Mouse (Mus musculus) R1 (cell line): ENCODE data around the gene Anapc15-ps.
A peak's percentile ranks its signal among the peaks of the same experiment; 100 is the strongest.

Experiments
- DNase-seq: peaks from one replicate; pipeline ENCODE4 v3.0.0-alpha.2; 2018; ENCODE audit warnings: low read depth, low spot score

The Anapc15-ps gene

GRCm38 (mm10) chr10:95689833-95690232, 16.6 kb upstream of the Anapc15-ps start:
- peak; percentile 97 for DNase-seq

DNA sequence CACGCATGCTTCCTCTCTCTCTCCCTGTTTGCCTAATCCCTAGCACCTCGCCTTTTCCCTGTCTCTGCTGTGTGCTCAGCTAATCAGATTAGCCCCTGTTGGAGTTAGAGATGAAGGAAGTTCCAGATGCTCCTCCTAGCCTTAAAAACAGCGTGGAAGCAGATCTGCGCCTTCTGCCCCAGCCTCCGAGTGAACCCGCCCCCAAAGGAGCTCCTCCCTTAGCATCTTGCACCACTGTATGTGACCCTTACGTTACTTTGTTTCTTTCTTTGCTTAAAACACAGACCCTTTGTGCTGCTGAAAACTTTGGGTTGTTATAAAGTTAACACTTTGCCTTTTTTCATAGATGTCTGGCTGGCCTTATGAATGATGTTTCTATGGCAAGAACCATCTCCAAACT, 15.8 kb upstream of the Anapc15-ps start:
- peak; percentile 48 for DNase-seq

- no peak for DNase-seq
These were observed 14.4 kb upstream of the Anapc15-ps start for GRCm38 (mm10) chr10:95687558-95688141.

- DNase-seq: no peak
These were observed 12.8 kb upstream of the Anapc15-ps start for GRCm38 (mm10) chr10:95686041-95686440.

DNA sequence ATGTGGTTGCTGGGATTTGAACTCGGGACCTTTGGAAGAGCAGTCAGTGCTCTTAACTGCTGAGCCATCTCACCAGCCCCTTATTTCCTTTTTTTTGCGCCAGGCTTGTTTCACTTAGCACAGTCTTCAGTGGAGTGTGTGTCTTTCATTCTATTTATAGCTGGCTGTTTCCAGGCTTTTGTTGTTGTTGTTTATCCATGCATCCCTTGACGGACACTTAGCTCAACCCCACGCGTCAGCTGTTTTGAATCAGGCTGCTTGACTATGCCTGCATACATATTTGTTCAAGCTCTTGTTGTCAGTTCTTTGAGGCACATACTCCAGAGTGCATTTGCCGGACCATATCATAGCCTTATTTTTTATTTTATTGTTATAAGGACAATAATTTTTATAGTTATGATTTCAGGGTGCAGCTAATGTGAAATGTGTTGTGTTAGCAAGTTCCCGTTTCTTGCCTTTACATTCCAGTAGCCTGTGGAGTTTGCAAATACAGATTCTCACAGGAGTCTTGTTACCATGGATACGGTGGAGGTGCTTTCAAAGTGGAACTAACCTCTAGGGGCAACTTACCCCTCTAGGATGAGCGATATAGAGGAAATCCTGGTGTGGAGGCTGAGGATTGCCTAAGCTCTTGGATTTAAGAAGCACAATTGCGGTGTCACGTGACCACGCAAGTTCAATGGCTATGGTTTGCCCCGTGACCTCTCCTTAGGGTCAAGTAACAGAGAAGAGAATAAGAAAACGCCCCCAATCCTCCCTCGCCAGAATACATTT, 11.7 kb upstream of the Anapc15-ps start:
- peak; percentile 98 for DNase-seq

DNA sequence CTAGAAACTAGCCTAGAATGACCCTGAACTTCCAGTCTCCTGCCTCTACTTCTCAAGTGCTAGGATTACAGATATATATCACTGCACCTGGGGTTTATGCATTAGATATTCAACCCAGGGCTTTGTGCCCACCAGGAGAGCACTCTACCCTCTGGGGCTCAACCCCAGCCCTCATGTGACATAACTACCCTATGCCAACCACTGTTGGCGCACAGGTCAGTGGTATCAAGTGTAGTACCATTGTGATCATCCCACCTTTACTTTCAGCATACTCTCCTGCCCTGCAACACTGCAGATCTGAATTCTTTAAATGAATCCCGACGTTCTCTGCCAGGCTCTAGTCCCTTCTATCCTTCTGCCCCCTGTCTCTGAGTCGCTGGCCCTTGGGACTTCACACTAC, 11.0 kb upstream of the Anapc15-ps start:
- DNase-seq: no peak

GRCm38 (mm10) chr10:95683735-95684134, 10.5 kb upstream of the Anapc15-ps start:
- DNase-seq: no peak

DNA sequence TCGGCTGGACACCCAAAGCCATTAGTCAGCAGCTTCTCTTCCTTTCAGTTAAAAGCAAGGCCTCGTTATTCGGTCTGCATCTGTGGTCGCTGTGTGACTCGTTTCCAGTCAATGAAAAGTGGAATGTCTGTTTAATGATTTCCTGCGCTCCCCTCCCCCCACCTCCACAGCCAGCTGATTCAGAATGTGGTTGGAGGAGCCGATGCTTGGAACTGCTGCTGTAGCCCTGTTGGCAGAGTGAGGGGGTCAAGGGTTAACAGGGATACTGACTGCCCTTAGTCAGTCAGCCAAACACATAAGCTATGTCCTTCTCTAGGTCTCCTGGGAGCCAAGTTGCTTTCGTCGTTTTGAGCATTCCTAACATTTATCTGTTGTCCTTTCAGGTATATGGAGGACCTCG, 9.7 kb upstream of the Anapc15-ps start:
- peak; percentile 36 for DNase-seq

DNA sequence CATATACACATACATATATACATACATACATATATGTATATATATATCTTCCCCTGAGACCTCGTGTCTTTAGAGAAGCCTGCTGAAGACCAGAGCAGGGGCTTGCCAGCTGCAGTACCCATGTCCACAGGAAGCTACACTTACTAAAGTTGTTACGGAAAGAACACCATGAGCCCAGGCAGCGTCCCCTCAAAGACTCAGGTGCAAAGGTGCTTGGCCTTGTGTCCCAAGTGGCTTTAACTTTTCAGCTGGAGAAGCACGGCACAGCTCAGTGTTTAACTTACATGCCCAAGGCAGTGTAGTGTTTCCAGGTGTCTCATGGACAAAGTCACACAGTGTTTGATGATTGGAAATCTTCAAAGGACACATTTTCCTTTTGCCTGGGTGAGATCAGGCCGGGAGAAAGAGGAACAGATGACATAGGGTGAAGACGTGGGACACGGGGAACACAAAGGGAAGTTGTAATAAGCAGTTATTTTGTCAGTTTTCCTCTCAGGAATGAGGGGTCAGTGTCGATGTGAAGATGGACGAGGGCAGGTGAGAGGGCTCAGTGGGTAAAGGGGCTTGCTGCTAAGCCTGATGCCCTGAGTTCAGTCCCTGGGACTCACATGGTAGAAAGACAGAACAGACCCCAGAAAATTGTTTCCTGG, 9.0 kb upstream of the Anapc15-ps start:
- DNase-seq: no peak

- DNase-seq: no peak
These were observed 8.2 kb upstream of the Anapc15-ps start for GRCm38 (mm10) chr10:95681481-95681880.

- peak; percentile 88 for DNase-seq
These were observed 7.8 kb upstream of the Anapc15-ps start for GRCm38 (mm10) chr10:95681058-95681440.

DNA sequence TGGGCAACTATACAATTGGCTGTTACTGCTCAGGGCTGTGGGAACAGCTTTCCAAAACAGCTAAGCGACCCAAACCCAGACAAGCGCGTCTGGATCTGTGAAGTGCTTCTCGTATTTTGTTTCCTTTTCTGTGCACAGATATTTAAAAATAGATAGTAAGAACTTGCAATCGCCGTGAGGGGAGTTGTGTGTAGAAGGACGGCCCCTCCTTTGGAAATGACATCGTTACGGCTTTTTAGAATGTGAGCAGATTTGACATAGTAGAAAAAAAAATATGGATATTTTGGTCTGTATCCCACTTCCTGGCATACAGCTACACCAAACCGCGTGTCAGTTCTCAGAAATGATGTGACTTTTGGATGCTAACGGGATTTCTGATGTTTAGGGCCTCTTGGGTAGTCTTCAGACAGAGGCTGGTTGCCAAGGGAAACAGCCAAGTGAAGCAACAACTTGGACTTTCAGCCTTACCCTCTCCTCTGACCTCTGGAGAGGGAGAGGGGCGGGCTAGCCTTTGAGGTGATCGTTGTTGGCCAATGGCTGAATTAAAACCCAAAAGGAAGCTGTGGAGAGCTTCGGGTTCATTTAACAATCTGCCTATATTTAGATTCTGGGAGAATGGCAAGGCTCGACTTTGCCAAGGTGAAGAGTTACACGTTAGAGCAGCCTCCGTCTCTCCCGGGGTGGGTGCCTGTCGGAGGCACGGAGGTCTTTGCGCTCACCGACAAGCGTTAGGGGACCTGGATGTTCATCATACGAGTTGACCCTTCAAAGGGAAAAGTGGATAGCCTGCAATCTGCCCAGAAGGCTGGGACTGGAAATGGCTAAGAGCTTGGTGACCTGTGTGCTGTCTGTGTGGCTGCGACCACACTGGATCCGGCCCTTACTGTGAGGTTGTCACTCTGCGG, 7.2 kb upstream of the Anapc15-ps start:
- peak; percentile 85 for DNase-seq

- DNase-seq: no peak
These were observed 5.9 kb upstream of the Anapc15-ps start for GRCm38 (mm10) chr10:95679131-95679530.

DNA sequence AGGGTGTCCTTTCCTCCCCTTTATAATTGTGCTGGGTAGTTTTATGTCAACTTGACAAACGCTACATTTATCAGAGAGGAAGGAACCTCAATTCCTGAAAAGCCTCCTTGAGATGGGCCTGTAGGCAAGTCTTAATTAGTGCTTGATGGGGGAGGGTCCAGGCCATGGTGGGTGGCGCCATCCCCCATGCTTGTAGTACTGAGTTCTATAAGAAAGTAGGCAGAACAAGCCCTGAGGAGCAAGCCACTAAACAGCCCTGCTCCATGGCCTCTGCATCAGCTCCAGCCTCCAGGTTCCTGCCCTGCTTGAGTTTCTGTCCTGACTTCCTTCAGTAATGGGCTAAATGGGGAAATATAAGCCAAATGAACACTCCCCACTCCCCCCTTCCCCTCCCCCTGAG, 5.4 kb upstream of the Anapc15-ps start:
- no peak for DNase-seq

GRCm38 (mm10) chr10:95678241-95678640, 5.0 kb upstream of the Anapc15-ps start:
- DNase-seq: no peak

GRCm38 (mm10) chr10:95677356-95678109, 4.3 kb upstream of the Anapc15-ps start:
- DNase-seq: peak; percentile 74

DNA sequence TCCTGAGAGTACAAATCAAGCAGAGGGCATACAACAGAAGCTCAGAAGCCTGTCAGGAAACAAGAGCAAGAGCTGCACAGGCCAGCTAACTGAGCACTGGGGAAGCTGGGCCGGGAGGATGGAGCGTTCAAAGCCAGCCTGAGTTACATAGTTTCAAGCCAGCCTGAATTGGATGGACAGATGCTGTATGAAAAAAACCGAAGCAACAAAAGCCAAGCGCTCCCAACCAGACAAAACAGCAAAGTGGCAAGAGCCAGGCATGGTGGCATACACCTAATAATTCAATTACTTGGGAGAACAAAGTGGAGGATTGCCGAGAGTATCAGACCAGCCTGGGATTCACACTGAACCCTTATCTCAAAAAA, 3.7 kb upstream of the Anapc15-ps start:
- DNase-seq: no peak

GRCm38 (mm10) chr10:95676387-95676786, 3.1 kb upstream of the Anapc15-ps start:
- no peak for DNase-seq

DNA sequence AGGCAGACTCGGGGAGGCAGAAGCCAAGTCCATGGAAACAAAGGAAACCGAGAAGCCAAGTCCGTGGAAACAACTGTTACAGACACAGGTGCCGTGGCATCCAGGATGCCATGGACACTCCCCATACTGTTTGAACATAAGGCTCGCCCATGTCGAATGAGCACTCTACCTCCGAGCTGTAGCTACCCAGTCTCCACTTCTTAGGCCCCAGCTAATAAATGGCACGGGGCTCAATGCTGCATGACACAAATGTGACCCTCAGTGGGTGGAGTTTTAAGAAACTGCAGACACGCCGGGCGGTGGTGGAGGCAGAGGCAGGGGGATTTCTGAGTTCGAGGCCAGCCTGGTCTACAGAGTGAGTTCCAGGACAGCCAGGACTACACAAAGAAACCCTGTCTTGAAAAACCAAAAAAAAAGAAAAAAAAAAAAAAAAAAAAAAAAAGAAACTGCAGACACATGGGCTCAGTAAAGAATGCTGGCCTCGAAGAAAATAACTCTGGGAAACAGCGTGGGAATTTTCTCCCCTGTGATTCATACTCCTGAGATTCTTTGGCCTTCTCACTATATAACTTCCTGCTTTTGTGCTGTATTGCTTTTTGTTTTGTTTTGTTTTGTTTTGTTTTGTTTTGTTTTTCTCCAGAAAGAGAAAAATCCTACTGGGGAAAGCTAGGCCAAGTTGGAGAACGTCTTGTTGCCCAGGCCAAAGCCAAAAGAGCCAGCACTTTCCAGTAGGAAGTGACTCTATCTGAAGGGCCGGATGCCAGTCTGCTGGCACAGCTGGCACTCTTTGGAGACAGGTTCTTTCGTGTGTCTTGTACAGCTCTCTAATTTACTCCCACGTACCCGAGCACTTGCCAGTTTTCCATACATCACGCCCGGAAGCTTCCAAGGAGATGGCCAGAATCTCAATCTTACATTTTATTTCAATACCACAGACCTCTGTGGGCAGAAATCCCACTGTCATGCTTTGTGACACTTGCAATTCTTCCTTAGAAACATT, 2.2 kb downstream of the Anapc15-ps start:
- no peak for DNase-seq

DNA sequence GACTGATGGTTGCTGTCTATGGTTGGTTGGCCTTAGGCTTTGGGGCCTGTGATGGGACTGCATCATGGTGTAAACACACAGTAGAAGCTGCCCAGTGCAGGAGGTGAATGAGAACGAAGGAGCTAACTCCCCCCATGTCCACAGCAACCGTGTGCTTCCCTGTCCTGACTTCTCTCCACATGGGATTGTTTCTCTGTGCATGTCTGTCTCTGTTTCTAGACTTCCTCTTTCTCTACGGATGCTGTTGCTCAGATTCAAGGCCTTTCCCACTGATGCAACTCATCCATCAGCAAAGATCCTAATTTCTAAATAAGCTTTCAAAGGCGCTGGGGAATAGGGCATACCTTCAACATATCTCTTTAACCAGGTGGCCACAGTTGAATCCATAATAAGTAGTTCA, 3.4 kb downstream of the Anapc15-ps start:
- no peak for DNase-seq
